Mouse (Mus musculus): ENCODE data around the gene Cdc42bpb.

Gene Cdc42bpb

DNA sequence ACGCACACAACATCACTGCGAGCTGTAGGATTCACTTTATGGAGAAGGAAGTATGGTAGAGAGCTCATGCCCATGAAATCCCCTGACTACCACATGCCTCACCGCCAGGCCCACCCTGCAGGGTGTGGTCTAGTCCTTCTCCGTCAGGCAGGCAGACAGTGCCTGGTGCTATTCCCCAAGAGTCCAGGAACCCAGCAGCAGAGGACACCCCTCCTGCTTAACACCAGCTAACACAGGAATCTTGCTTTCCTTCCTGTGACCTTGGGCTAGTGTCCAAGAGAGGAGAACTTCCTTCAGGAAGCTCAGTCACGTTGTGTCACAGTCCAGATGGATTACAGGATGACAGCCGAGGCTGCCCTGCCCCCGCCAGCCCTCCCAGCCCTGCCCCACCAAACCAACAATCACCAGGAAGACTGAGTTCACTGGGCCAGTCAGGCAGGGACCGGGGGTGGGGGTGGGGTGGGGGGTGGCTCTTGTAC, 9.2 kb upstream of the Cdc42bpb start:
- no peak; the same call in 1 of the 2 replicates for ATAC-seq (ENCODE audit: low TSS enrichment)

DNA sequence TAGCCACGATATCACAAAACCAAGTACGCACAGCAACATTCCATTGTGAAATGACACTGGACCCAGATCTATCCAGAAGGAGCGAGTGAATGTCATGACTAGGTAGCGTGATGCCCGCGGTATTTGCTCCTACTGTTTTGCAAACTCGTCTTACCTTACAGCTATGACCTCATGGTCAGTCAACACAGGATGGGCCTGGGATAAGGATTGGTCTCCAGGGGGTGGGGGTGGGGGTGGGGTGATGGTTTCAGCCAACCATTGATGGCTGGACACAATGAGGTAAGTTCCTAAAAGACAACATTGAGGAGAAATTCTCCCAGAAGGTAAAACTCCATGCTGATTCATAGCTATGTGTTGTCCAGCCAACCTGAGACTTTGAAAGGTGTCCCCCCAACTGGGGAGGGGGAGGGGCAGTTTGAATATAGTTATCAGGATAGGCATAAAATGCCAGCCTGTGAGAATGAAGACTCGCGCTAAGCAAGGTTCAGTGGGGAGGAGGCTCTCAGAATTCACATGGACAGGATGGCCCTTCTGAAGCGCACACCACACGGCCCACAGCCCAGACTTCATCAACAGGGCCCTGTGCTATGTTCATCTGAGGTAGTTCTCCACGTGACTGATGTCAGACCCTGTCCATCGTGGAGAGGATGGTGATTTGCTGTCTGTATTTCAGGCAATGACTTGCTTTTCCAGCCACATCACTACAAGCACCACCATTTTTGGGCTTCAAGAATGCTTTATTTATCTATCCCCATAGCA, 8.5 kb upstream of the Cdc42bpb start:
- no peak for ATAC-seq (ENCODE audit: low TSS enrichment)

DNA sequence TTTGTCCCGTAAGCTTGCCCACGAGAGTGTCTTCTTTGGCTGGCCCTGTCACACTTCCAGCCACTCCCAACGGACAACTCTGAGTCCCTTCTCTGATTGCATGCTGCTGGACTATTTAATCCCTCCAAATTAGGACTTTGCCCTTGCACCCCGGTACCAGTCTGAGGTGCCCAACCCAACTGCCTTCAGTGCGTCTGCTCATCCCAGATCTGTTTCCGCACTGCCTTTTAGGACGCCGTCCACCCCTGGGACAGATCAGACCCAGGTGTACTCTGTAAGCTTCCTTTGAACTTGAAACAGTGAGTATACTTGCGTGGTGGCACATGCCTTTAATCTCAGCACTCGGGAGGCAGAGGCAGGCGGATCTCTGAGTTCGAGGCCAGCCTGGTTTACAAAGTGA, 1.3 kb upstream of the Cdc42bpb start:
- ATAC-seq (ENCODE audit: low TSS enrichment): no peak

DNA sequence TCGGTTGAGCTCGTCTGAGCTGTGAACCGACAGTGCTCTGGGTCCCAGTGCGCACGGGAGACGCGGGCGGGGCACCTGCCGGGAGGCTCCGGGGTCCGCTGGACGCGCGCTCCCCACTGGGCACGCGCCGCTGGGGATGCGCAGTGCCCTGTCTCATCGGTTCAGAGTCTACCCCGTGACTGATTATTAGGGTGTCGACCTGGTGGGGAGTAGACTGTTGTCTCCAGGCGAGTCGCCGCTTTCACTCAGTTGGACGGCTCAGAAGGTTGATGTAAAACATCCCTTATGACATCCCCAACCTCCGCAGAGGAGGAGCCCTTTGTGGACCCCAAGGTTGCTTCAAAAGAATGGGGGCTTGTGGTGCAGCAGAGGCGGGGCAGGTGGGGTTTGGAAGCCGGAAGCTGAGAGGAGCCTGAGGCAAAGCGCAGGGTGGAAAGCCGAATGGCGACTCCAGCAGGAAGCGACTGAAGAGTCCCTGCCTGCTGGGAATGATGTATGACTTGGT, 520 bp upstream of the Cdc42bpb start:
- peak; percentile 51 for ATAC-seq (ENCODE audit: low TSS enrichment)

DNA sequence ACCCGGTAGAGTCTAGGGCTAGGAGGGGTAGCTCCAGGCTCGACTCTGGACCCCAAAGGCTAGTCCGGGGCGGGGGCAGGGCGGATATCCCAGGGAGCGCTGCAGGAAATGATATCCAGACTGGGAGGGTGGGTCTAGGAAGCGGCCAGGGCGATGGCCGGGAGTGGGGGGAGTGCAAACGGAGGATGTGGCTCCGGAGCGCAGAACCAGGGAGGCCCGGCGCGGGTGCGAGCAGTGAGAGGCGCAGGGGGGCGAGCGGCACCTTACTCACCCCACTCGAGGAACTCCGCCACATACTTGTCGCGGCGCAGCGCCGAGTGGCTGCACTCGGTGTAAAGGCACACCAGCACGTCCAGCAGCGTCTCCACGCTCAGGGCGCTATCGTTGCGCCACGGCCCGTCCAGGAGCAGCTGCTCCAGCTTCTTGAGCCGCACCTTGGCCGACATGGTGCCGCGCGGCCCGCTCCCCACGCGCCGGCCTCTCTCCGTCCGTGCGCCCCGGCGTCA, 639 bp downstream of the Cdc42bpb start:
- ATAC-seq (ENCODE audit: low TSS enrichment): peak; percentile 11; the same call in 1 of the 2 replicates

DNA sequence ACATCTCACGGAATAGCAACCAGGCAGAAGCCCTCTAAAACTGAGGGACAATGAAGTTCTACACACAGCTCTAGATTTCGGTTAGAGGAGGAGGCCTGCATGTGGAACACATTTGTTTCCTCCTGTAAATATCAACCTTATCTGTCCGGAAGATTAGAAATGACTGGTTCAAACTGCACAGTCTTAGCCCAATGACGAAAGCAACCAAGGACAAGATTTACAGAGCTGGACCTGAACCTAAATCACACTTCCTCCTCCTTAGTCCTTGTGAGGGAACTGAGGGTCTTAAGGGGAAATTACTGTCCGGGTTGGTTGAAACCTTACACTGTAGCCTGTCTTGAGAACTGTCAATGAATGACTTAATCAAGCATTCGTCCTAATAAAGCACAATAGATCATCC, 1.5 kb downstream of the Cdc42bpb start:
- no peak for ATAC-seq (ENCODE audit: low TSS enrichment)

DNA sequence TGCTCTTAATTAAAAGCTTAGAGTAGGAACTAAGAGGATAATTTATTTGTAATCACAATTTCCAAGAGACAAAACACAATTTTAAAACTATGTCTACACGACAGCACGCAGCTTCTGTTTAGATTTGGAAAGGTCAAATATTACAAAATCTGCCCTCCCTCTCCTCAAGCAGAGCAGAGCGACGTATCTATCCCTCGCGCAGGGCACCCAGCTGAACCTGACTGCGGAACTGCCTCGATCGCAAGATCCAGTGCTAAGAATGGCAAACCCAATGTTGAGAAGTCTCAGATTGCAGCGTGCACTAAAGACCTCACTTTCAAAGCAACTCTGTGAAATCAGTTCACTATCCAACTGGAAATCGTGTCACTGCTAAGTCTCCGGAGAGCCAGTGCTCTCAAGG, 2.0 kb downstream of the Cdc42bpb start:
- ATAC-seq (ENCODE audit: low TSS enrichment): no peak

DNA sequence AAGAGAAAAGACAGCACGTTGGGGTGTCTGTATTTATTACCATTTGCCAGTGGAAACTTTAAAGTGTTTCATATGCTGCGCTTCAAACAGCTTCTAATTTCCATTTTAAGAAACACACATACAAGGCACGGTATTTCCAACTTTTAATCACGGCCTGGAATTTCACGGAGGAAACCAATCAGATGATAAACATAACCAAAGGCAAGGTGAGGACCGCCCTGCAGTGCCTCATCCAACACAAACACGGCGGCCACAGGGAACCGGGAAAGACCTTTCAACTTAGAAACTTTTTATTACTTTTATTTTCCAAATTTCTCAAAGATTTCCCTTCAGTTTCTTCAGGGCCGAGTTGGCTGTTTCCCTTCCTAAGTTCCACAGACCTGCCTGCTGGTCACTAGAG, 2.8 kb downstream of the Cdc42bpb start:
- ATAC-seq (ENCODE audit: low TSS enrichment): no peak

DNA sequence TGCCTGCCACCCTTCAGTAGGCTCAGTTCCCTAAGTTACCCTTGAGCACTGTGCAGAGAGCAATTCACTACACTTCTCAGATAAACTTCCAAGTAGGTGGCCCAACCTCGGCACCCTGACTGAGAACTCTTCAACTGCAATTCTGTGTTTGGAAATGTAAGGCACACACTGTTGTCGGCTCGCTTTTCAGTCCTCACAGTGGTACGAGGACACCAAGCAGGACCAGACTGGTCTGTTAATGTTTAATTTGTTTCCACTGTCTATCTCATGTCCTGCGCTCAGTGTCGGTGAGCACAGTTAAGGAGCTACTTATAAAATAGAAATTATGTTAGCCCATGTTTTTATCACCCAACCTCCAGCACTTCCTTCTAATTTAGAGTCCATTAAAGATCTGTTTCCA, 4.1 kb downstream of the Cdc42bpb start:
- ATAC-seq (ENCODE audit: low TSS enrichment): no peak

DNA sequence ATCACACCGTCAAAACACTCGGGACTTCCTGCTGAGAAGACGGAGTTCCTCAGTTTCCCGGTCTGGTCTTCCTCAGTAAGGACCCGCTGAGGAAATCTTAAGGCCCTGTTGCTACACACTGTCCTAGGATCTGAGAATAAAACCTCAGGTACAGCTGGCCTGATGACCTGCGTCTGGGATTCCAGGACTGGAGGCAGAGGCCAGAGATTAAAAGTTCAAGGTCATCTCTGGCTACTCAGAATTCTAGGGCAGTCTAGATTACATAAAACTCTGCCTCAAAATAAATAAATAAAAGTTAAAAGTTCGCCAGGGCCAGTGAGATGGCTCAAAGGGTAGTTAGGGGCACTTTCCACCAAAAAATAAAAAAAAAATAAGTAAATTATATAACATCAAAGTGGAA, 5.6 kb downstream of the Cdc42bpb start:
- ATAC-seq (ENCODE audit: low TSS enrichment): no peak

DNA sequence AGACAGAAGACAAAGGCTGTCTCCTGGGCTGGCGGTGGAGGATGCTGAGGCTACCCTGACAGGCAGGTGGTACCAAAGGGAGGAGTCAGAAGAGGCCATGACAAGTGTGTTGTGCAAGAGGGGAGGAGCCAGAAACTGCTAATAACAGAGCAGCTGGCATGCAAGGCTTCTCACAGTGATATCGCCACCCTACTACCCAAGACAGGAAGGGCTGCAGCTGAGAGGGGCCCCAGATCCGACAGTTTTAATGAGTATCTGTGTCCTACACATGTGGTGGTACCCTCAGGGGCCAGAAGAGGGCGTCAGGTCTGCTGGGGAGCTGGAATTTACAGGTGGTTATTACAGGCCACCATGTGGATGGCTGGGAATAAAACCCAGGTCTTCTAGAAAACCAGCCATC, 7.3 kb downstream of the Cdc42bpb start:
- no peak for ATAC-seq (ENCODE audit: low TSS enrichment)

DNA sequence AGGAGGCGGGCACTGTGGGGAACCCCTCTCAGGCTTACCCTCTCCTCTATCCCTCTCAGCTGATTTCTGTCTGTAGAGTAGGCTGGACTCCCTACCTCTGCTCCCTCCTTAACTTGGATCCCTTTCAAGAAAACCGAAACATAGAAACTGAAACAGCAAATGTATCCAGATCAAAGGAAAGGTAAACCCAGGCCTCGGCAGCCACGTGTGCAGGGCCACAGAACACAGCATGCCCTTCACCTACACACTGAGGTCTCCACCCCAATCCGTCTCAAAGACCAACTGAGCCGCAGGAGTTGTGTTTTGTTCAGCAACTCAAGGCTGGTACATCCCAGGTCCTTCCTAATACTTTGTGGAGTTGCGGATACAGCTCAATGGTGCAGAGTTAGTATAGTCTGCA, 10.5 kb downstream of the Cdc42bpb start:
- ATAC-seq (ENCODE audit: low TSS enrichment): no peak; the same call in 1 of the 2 replicates

DNA sequence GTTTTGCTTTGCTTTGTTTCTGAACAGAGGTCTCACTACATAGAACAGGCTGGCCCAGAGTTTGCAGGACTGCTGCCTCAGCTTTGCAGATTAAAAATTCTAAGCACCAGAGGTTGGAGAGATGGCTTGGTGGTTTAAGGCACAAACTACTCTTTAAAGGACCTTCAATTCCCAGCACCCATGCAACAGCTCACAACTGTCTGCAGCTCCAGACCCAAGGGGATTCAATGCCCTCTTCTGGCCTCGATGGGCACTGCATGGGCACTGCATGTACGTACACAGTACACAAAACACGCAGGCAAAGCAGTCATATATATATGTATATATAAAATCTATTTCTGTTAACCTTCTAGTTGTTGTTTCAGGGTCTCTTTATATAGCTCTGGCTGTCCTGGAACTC, 13.3 kb downstream of the Cdc42bpb start:
- ATAC-seq (ENCODE audit: low TSS enrichment): no peak

DNA sequence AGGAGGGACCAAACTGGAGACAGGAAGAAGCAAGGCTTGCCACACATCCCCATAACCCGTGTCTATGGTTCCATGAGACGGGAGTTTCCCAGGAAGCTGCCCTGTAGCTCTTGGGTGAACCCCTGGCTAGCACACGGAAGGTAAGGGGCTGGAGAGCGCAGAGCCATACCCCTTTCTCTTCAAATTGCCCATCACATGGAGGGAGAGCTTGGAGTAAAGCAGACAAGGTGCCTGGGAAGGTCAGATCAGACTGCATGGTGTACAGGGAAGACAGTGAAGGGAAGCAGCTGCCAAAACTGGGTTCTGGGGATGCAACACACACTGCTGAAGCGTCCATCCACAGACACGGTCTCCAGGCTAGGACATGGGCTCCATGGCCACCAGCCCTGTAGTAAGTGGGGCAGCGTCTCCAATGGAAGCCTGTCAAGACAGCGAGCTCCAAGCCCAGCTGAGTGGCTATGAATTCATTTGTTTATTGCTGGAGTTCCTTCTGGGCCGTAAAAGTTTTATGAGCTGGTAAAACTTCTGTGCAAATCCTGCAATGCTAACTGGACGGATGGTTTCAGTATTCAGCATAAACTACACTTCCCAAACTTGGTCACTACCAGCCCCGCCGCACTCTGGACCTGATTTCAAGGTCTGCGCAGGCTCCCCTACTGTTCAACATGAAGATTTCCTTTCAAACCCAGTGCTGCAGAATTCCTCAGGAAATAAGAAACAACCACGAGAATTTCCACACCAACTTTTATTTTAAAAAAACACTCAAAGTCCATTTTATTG, 16.0 kb downstream of the Cdc42bpb start:
- ATAC-seq (ENCODE audit: low TSS enrichment): no peak

DNA sequence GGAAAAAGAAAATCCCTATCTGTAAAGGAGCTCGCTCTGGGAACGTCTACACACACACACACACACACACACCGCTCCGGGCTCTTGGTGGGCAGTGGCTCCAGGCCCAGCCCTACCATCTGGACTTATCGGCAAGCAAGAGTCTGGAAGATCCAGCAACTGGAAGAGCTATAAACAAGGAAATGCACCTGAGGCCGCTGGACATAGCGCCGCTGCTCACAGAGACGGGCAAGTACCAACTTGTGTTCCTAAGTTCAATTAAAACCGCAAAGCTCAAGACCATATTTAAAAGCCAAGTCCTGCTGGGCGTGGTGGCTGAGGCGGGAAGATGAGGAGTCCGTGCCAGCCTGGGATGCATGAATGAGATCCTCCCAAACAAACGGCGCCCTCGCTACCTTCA, 16.8 kb downstream of the Cdc42bpb start:
- ATAC-seq (ENCODE audit: low TSS enrichment): no peak

DNA sequence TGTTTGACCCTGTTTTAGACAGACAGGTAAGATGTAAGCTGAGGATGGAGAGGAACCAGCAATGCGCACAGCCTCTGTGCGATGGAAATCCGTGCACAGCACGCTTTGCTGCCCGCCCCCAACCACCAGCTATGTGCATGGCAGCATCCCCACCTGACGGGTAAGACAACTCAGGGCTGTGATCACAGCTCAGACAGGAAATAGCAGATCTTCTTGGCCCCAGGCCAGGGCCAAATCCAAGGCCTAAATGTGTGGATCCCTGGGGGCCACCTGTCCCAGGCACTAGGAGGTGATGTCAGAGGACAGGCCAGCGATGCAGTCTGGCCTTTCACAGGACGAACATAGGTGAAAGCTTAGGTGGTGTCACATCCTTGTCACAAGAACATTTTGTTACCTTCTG, 21.3 kb downstream of the Cdc42bpb start:
- 0 out of 2 replicates have a peak, but pooled peaks have one; percentile 35 for ATAC-seq (ENCODE audit: low TSS enrichment)

DNA sequence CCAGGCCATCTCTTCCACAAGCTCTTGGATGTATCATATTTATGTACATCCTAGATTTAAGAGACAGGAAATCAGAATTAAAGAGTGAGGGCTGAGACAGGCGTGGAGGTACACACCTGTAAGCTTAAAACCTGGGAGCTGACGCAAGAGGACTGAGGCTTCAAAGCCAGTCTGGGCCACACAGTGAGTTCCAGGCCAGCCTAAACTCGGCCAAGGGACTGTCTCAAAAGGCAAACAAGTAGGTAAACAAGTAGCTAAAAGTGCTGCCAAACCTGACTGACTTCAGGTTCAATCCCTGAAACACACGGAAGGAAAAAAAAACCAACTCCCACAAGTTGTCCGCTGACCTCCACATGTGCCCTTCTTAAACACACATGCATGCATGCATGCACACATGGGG, 23.4 kb downstream of the Cdc42bpb start:
- ATAC-seq (ENCODE audit: low TSS enrichment): no peak

DNA sequence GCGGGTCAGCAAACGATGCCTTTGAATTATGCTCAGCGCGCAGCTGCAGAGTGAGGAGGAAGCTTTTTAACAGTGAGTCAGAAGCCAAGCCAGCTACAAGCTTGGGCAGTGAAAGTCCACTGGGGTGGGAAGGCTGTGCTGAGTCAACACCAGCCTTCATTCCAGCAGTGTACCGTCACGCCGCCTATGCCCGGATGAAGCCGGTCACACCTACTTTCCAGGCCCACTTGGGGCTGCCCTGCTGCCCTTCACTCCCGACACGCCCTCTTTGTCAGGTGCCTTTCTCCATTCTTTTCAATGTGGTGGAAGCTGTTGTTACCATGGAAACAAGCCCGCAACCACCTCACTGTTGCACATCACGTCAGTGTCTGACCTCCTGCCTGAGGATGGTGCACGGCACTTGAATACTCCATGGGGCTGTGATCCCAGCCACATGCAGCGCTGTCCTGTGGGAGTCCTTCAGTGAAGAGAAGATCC, 24.0 kb downstream of the Cdc42bpb start:
- ATAC-seq (ENCODE audit: low TSS enrichment): peak; percentile 48; the same call in 1 of the 2 replicates

DNA sequence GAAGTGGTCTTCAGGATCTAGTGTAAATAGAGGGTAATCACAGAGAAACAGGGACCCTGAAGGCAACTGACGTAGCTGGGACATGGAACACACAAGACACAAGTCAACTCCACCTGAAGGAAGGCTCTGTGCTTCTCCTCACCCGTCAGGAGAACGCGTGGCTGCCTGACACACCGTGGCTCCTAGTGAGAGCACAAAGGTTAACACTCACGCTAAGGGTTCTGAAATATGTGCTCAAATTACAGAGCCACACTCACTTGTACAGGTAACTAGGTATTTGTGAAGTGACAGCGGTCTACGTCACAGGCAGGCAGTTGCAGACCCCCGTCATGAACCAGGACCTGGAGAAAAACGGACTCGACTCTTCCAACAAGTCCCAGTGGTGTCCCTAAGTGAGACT, 24.5 kb downstream of the Cdc42bpb start:
- ATAC-seq (ENCODE audit: low TSS enrichment): no peak

DNA sequence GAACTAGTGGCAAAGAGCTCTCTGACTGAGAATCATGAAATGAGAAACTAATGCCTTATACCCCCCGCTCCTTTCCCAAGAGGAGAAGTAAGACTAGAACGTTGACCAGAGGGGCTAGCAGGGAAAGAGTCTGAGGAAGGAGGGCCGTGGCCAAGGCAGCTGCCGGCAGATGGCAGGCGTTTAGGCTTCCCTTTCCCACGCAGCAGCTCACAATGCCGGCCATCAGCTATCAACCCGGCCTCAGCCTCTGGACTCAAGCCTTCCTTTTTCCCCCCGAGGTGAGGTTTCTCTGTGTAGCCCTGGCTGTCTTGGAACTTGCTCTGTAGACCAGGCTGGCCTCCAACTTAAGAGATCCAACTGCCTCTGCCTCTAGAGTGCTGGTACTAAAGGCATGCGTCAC, 25.0 kb downstream of the Cdc42bpb start:
- no peak for ATAC-seq (ENCODE audit: low TSS enrichment)

DNA sequence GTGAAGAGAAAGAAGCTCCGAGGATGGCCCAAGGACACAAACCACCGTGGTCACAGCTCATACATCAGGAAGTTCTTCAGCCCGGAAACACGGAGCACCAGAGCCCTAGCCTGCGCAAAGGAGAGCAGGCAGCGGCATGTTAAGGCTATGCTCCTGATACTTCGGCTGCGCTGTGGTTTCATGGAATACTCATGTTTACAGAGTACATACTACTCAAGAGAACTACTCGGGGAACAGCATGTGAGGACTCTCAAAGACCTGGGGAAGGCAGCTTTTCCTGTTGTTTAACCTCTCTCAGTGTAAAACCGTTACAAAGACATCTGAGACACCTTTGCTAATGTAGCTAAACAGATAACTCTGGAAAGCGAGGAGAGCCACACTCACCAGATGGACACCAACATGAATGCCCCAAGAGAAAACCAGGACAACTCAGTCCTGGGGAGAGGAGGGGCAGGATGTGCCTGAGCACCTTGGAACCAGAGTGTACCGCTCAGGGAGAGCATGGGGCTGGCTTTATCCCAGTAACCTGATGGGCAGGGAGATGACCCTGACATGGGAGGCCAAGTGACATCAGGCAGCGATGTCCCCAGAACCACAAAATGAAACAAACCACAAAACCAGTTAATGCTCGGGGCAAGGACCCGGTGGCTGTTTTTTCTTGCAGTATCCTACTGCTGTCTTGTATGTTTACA, 27.8 kb downstream of the Cdc42bpb start:
- ATAC-seq (ENCODE audit: low TSS enrichment): no peak

DNA sequence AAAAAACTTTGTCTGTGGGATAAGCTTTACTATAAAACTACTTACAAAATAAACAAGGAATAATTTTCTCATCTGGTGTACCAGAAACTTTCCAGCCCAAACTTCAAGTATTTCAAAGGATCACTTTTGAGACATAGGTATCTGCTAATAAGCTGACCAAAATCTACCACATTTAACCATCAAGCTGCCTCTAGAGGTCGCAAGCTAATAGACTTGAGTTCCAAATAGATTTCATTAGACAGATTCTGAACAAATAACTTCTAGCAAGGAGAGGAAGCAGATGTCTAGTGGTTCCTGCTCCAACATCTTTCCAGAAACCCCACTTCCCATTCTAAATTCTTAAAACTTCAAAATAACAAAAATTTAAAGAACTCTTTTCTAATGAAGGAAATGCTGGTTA, 33.6 kb downstream of the Cdc42bpb start:
- no peak for ATAC-seq (ENCODE audit: low TSS enrichment)
